Mouse (Mus musculus): ENCODE data around the gene Dll4. TPM values are rescaled to one million over a fixed set of nuclear protein-coding genes. Genes with fewer than 3 reads are reported as not detected.

Dll4 gene
- polyA plus RNA-seq (2017; shearing (Covaris generic)): 0.12 TPM

DNA sequence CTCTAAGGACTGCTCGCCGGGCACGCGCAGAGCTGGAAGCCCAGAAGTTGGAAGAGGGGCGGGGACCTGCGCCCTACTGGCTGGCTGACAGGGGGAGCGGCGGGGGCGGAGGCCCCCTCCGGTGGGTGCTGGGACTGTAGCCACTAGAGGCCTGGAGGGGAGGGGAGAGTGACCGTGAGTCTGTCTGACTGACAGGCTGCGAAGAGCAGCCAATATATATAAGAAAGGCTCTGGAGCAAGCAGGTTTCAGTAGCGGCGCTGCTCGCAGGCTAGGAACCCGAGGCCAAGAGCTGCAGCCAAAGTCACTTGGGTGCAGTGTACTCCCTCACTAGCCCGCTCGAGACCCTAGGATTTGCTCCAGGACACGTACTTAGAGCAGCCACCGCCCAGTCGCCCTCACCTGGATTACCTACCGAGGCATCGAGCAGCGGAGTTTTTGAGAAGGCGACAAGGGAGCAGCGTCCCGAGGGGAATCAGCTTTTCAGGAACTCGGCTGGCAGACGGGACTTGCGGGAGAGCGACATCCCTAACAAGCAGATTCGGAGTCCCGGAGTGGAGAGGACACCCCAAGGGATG lies at the start of gene Dll4:
TSS of gene Dll4 (plus strand) at position 217 of the 576 bp plus-strand sequence.

GRCm38 (mm10) chr2:119288270-119288882 lies 37.2 kb upstream of the Dll4 start, which contains the start of gene Vps18:
TSS of gene Vps18 (plus strand) at chr2:119288740.

GRCm38 (mm10) chr2:119350555-119351486 lies 25.2 kb downstream of the Dll4 start, which contains the start of gene Chac1:
TSS of gene Chac1 (plus strand) at chr2:119351229.

Other genes starting within 250 kb of the Dll4 start
- 10.9 TPM for gene Rad51, start 213.0 kb upstream of the Dll4 start, polyA plus RNA-seq (2017; shearing (Covaris generic))
- 26.0 TPM for gene Rmdn3, start 168.8 kb upstream of the Dll4 start, polyA plus RNA-seq (2017; shearing (Covaris generic))
- not detected for gene Gchfr, start 158.0 kb upstream of the Dll4 start, polyA plus RNA-seq (2017; shearing (Covaris generic))
- 0.73 TPM for gene Gm14137, start 151.3 kb upstream of the Dll4 start, polyA plus RNA-seq (2017; shearing (Covaris generic))
- gene Zfyve19, start 117.2 kb upstream of the Dll4 start, polyA plus RNA-seq (2017; shearing (Covaris generic)): 58.9 TPM
- gene Dnajc17, start 117.0 kb upstream of the Dll4 start, polyA plus RNA-seq (2017; shearing (Covaris generic)): 14.4 TPM
- gene Ppp1r14d, start 95.9 kb upstream of the Dll4 start, polyA plus RNA-seq (2017; shearing (Covaris generic)): not detected
- gene Spint1, start 88.4 kb upstream of the Dll4 start, polyA plus RNA-seq (2017; shearing (Covaris generic)): not detected
- gene Rhov, start 54.5 kb upstream of the Dll4 start, polyA plus RNA-seq (2017; shearing (Covaris generic)): 0.27 TPM
- 17.7 TPM for gene Vps18, start 37.0 kb upstream of the Dll4 start, polyA plus RNA-seq (2017; shearing (Covaris generic))
- gene Chac1, start 25.4 kb downstream of the Dll4 start, polyA plus RNA-seq (2017; shearing (Covaris generic)): 0.17 TPM
- gene Ino80, start 151.9 kb downstream of the Dll4 start, polyA plus RNA-seq (2017; shearing (Covaris generic)): 4.7 TPM
- not detected for gene Exd1, start 221.8 kb downstream of the Dll4 start, polyA plus RNA-seq (2017; shearing (Covaris generic))
- 80.7 TPM for gene Chp1, start 221.9 kb downstream of the Dll4 start, polyA plus RNA-seq (2017; shearing (Covaris generic))